Mouse (Mus musculus): ENCODE results near the gene Xrcc1.

GRCm38 (mm10) chr7:24566206-24566605 is 20.1 kb downstream of the Xrcc1 start:
- TF ChIP-seq CTCF (IDR thresholded peaks at IDR 0.05; ENCODE audit: low read depth) (no peak), EP300 (IDR thresholded peaks at IDR 0.05; ENCODE audit: low read depth) (no peak)
